Comparison of ENCODE assay signal across 26 mouse cellular contexts in genomic region chr3:86025341-86026137, GRCm38 (mm10). TPM values are rescaled to one million over a fixed set of nuclear protein-coding genes. Genes with fewer than 3 reads are reported as not detected.
"Had no signal": no experiment of that assay in that cellular context is flagged by ENCODE, and none has a peak within 500 bp of the region (broad histone marks: within the 10 kb centered on the region; RNA-seq: fewer than 3 reads in every experiment).

No protein-coding gene starts in this region.

- H3K27me3 ChIP-seq: limb, embryonic 15.5 days; liver, embryonic 12.5 days; liver, embryonic 15.5 days; lung, embryonic 15.5 days; stomach, embryonic 15.5 days had no signal

- H3K4me3 ChIP-seq: limb, embryonic 15.5 days; liver, embryonic 12.5 days; liver, embryonic 15.5 days; lung, embryonic 15.5 days; stomach, embryonic 15.5 days had no signal

- H3K9me3 ChIP-seq: limb, embryonic 15.5 days; liver, embryonic 12.5 days; liver, embryonic 15.5 days; lung, embryonic 15.5 days; stomach, embryonic 15.5 days had no signal

- H3K4me1 ChIP-seq: liver, embryonic 15.5 days; lung, embryonic 15.5 days; stomach, embryonic 15.5 days had no signal

- H3K36me3 ChIP-seq: limb, embryonic 15.5 days; lung, embryonic 15.5 days; stomach, embryonic 15.5 days had no signal

- H3K9ac ChIP-seq: limb, embryonic 15.5 days; liver, embryonic 12.5 days; liver, embryonic 15.5 days; lung, embryonic 15.5 days; stomach, embryonic 15.5 days had no signal

- H3K27ac ChIP-seq: kidney, postnatal 0 days; limb, embryonic 15.5 days; liver, embryonic 12.5 days; liver, embryonic 15.5 days; lung, embryonic 15.5 days; stomach, embryonic 15.5 days had no signal

- ATAC-seq: liver, embryonic 12.5 days had no signal

- H3K4me2 ChIP-seq: limb, embryonic 15.5 days; liver, embryonic 12.5 days; liver, embryonic 15.5 days; lung, embryonic 15.5 days; midbrain, embryonic 11.5 days; stomach, embryonic 15.5 days had no signal

- DNase-seq: kidney, adult 2 months; kidney, postnatal 36 days; lung, adult 18-20 months; lung, postnatal 14 days; lung, postnatal 4 days; midbrain, embryonic 14.5 days; right cerebral cortex, postnatal 25 days; spleen, adult 18-20 months; thymus, postnatal 36 days had no signal

RNA-seq across cellular contexts. Expression of gene Prss48, which starts 23.2 kb away (rescaled TPM):
- total RNA-seq: layer of hippocampus, postnatal 25 days; left cerebral cortex, adult 18-20 months; left cerebral cortex, postnatal 25 days; megakaryocyte progenitor cell, adult 5-6 weeks; megakaryocyte-erythroid progenitor cell, adult 5-6 weeks; midbrain, postnatal 0 days had no signal
- polyA plus RNA-seq: kidney, adult 2 months; kidney, embryonic 14.5 days; kidney, postnatal 0 days; limb, embryonic 15.5 days; liver, embryonic 12.5 days; liver, embryonic 15.5 days; lung, embryonic 15.5 days; midbrain, embryonic 11.5 days; midbrain, embryonic 14.5 days; midbrain, postnatal 0 days; neural tube, embryonic 11.5 days; neural tube, embryonic 14.5 days; stomach, embryonic 15.5 days; thymus, postnatal 0 days had no signal
